Mouse (Mus musculus) thymus, postnatal 4 days (tissue): Measurements from ENCODE around the gene Ppp1r12b.
A peak's percentile ranks its signal among the peaks of the same experiment; 100 is the strongest.

Experiments
- DNase-seq: peaks from one replicate; pipeline ENCODE4 v3.0.0; 2021

Gene Ppp1r12b

GRCm38 (mm10) chr1:134757230-134757629 is 198.5 kb downstream of the Ppp1r12b start:
- no peak for DNase-seq

DNA sequence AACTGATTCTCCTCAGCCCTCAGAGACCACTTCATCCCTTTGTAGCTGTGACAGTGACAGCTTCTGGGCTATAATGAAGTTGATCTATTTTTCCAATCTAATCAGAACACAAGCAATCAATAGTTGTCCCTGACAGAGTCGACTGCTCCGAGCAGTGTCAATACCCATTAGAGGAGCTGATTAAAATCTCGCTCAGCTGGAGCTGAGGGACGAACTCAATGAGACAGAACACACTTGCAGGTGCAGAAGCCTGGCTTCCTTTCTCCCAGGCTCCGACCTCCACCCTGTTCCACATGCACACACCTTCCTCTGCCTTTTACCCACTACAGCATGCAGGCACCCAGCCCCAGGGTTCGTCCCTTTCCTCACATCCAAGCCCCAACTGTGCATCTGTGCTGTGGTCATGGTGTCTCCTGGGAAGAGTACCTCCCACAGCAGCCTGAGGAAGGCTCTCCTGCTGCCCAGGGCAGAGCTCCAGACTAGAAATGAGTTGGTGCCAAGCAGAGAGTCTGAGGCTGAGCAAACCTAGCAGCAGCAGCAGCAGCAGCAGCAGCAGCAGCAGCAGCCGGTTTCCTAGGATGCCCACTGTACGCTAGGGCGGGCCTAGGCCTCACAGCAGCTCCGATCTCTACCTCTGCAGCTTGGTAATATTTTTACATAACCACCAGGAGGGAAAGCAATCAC is 199.4 kb downstream of the Ppp1r12b start:
- DNase-seq: no peak

DNA sequence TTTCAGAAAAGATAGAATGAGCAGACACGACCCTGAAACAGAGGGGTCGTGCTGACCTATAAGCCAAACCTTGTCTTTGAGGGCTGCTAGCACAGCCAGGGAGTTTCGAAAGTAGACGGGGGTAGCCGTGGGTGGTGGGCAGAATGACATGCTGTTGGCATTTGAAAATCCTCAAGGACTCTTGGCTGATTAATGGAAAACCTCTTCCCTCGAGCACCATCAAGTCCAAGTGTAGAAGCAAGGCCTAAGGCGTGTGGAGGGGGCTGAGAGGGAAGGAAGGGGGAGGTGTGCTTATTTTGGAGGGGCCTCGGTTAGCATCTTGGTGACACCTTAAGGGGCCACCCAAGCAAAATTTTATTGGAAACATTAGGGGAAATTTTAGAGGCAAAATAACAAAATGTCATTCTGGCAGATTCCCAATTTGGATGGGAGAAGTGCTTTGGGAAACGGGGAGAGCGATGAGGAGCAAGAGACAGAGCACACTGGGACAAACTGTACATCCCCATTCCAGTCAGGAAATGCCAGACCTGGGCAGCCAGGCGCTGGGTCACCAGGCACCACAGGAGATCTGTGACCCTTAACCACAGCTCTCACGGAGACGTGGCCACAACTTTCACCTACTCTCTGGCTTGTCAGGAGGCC is 200.1 kb downstream of the Ppp1r12b start:
- DNase-seq: no peak

- DNase-seq: no peak
These were observed 200.9 kb downstream of the Ppp1r12b start for GRCm38 (mm10) chr1:134754818-134755217.

DNA sequence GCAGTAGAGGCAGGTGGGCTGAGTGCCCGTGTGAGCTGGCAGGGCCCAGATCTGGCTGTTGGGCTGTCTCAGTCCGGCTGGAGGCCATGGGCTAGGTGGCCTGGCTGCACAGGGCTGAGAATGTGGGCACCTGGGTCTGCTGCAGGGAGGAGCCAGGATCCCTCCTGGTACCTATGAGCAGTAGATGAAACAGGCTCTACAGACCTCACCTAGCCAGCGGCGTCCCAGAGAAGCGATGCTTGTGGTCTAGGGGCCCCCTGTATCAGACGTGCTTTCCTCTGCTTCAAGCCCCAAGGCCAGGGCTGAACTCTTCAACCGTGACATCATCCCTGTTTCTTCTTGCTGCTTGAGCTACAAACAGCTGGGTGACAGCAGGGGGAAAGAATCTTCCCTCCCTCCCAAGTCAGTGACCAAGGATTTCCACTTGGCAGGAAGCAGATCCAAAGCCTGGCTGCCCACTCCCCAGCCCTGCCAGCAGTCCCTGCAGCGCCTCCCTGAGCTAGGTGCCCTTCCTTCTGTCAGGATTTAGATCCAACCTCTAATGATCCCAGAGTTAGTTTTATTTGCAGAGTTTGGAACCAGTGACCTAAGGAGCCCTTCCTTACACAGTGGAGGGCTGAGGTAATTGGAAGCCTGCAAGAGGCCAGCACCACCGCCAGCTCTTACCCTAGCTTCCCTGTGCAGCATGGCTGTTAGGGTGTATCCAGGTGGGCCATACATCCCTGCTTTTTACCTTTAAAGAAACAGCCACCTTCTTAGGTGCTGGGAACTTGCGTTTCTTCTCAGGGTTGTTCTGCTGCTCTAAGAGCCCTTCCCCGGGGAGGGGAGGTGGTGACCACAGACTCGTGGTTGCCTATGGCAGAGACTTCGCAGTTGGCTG is 201.8 kb downstream of the Ppp1r12b start:
- no peak for DNase-seq

DNA sequence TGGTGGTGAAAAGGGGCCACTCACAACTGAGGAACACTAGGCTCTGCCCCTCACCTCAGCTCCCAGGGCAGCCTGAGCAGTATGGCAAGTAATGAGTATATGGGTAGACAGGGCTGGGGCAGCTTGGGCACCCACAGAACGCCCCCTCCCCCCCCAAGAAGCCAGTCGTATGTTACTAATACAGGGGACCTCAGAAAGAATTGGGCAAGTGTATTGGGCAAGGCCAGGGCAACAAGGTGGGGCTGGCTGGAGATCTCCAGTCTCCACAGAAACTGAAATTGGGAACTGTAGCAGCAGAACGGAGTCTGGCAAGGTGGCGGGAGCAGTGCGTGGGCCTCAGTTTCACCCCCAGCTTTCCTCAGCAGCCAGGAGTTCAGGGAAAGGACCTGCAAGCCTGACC is 203.3 kb downstream of the Ppp1r12b start:
- no peak for DNase-seq

GRCm38 (mm10) chr1:134749889-134750288 is 205.9 kb downstream of the Ppp1r12b start:
- DNase-seq: no peak

DNA sequence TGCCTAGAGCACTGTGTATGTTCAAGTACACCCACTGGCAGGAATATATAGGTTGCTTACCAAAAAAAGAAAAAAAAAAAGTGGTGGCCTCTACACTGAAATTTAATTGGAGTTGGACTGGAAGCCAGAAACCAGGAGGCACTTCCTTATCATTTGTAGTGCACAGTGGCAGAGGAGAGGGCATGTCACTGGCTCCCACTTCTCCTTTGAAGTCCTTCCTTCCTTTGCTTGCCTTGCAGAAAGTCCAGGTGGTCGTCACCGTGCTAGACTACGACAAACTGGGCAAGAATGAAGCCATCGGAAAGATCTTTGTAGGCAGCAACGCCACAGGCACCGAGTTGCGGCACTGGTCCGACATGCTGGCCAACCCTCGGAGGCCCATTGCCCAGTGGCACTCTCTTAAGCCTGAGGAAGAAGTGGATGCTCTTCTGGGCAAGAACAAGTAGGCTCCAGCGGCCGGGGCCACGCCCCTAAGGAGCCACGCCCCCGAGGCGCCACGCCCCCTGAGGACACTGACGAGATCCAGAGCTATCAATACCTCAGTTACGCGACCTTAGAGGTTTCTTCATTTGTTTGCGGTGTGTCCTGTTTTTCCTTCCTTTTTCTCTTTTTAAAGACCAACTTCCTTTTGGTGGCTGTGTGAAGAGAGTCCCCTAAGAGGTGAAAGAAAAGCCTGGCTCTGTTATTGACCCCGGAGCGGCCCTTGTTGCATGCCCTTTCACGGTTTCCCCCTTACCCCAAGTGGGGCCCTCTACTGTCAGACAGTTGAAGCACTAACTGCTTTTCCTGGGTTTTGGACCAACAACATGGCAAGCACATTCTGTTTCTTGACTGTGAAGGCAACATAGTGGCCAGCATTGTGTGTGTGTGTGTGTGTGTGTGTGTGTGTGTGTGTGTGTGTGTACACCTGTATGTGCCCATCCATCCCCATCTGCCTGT is 208.2 kb downstream of the Ppp1r12b start:
- peak; percentile 91 for DNase-seq

DNA sequence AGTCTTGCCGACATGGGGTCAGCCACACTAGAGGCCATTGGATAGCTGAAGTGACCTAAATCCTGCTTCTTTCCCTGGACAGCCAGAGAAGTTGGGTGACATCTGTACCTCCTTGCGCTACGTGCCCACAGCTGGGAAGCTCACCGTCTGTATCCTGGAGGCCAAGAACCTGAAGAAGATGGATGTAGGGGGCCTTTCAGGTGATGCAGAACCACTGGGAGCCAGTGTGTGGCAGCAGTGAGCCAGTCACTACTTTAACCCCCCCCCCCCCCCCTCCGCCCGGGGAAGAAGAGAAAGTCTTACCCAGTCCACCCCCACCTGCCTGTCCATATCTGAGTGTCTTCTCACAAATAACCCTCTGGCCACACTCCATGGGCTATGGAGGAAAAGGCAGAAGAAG is 210.1 kb downstream of the Ppp1r12b start:
- peak; percentile 68 for DNase-seq

- no peak for DNase-seq
These were observed 213.6 kb downstream of the Ppp1r12b start for GRCm38 (mm10) chr1:134741946-134742661.

DNA sequence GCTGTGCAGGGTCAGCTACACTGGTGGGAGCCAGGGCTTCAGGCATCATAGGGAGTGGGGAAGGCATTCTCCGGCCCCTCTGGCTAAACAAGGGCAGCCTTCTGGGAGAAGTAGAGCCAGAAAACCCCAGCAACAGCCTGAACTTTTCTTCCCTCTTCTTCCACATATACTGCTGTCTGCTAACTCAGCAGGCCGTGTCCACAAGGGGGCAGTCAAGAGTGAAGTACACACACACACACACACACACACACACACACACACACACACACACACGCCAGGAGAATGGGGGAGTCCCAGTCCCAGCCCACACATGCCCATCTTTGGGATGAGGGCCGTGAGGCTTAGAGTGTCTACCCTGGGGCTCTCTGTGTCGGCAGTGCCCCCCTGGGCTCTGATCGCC is 214.3 kb downstream of the Ppp1r12b start:
- peak; percentile 72 for DNase-seq

DNA sequence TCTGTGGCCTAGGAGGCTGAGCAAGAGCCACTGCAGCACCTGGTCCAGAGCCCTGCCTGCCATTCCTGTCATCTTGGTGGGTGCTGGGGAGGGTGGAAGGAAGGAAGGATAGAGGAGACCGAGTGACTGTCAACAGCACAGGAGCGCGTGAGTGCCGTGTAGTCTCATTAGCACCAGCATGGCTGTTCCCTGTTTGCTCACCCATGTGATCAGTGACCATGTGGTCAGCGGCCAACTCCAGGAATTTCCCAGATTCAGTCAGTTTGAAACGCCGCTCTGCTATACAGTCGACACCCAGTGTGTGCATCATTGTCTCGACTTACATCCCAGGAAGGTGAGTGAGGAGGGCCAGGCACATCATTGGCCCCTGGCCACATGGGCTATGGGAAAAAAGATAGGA is 218.3 kb downstream of the Ppp1r12b start:
- no peak for DNase-seq

GRCm38 (mm10) chr1:134733659-134734058 is 222.1 kb downstream of the Ppp1r12b start:
- DNase-seq: no peak

GRCm38 (mm10) chr1:134727256-134727655 is 228.5 kb downstream of the Ppp1r12b start:
- DNase-seq: no peak

DNA sequence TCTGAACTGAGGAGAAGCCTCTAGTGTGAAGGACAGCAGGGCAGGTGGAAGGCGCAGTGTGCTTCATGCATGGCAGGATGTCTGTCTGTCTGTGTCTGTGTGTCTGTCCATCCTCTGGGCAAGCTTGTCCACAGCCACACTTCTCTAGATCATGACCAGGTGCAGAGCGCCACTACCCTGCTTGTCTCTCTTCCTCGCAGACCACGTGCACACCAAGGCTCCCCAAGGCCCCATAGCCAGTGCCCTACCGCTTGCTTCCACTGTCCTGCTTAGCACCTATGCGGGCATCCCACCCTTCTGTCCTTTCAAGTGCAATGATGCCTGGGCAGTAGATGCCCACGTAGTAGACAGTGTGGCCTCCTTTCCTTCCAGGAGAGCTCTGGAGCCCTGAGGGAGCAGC is 229.3 kb downstream of the Ppp1r12b start:
- no peak for DNase-seq

DNA sequence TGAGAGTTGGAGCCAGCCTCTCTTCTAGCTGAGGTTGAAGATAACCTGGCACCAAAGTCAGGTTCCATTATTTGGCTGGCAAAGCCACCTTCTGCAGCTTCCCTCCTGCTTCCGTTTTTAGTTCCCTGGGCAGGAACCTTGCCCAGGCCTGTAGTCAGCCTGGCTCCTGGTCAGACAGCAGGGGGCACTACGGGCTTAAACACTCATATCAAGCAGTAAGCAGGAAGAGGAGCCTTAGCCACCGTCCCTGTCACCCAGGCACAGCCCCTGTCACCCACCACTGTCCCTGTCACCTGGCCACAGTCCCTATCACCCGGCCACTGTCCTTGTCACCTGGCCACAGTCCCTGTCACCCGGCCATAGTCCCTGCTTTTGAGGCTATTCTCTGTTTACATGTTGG is 230.5 kb downstream of the Ppp1r12b start:
- DNase-seq: peak; percentile 56

GRCm38 (mm10) chr1:134722891-134723290 is 232.9 kb downstream of the Ppp1r12b start:
- no peak for DNase-seq

DNA sequence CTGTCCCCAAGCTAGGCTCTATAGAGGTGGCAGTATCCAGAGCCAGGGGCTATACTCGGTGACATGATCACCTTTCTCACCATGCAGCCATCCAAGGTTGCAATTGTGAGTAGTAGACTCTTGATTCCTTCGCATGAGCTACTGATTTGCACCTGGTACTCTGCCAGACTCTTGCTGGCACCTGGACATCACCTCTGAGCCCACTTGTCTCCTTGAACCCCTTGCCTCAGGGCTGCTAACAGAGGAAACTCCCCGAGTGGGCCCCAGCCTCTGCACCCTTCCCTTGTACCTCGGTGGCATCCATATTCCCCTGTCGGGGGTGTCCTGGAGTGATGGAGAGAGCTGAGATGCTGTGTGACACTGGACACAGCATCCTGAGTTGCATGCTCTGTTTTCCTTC is 234.3 kb downstream of the Ppp1r12b start:
- DNase-seq: no peak

DNA sequence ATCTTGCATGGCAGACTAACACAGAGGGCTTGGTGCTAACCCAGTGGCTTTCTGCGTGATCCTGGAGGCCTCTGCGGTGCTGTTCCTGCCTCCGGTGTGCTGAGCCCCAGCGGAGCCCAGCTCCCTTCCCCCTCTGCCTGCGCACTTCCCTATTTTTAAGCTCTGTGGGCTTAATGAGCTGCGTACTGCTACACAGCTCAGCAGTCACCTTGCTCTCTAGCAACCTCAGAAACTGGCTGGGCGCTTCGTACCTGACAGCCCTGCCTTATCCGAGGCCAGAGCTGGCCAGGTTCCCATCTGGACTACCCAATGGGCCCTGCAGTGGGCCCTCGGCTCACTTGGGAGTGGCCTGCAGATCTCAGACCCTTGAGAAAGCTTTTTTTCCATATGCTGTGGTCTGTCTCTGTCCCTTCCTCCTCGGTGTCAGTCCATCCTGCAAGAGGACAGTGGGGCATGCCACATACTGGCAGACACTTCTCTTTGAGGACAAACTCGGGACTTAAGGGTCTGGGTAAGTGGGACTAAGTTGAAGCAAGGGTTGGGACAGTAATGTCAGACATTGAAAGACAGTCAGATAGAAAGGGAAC is 235.9 kb downstream of the Ppp1r12b start:
- DNase-seq: no peak

DNA sequence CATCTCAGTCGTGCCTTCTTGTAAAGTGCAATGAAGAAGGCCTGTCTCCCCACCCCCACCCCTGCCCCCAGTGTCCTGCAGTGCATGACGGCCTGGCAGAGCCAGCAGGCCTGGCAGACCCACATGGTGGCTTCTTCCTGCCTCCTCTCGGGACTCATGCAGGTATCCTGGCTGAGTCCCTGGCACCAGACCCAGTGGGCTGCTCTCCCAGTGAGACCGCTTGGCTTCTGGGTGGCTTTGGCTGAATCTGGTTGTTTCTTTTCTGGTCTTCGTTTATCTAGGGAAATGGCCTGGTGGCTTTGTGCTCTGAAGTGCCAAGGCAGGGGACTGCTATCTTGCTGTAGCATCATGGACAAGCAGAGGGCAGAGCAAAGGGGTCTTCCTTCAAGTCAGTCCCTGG is 240.7 kb downstream of the Ppp1r12b start:
- no peak for DNase-seq

DNA sequence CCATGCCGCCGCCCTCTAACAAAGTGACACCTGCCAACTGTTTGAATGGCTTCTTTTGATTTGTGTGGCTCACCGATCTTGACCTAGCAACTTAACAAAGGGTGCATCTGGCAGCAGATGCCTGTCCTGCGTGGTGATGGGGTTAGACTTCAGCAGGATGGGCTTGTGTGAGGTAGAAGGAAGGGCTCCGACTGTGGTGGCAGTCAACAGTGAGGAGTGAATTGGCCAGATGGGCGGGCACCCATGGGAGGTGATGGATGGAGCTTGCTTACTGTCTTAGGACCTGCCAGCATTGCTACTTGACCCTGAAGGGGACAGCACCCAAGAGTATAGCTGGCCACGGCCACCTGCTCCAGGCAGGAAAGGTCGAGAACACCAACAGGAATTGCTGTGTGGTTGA is 241.6 kb downstream of the Ppp1r12b start:
- no peak for DNase-seq
